In the genomic region with DNA sequence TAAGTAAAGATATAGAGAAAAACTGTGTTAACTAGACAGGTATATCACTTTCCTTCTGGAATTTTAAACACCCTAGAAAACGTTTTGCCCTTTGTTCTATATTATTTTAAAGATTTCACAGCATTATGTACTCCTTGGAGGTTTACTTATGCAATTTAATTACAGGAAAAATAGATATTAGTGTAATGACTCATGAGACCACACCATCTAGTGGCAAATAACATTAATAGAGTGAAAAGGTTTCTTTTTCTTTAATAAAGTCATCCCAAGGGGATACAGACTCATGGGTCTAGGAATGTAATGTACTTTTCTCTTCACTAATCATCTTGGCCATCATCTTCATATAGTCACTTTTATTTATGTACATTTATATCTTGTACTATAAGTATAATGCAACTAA, we compare ENCODE assay signal across 16 mouse cellular contexts.
"Had no signal": no experiment of that assay in that cellular context is flagged by ENCODE, and none has a peak within 500 bp of the region (broad histone marks: within the 10 kb centered on the region; RNA-seq: fewer than 3 reads in every experiment).

No protein-coding gene starts in this region.

- H3K4me1 ChIP-seq: lung, embryonic 15.5 days; midbrain, embryonic 10.5 days; midbrain, embryonic 12.5 days; neural tube, embryonic 12.5 days; stomach, embryonic 15.5 days had no signal

- H3K27ac ChIP-seq: lung, embryonic 15.5 days; midbrain, embryonic 10.5 days; midbrain, embryonic 12.5 days; neural tube, embryonic 12.5 days; stomach, embryonic 15.5 days; stomach, postnatal 0 days had no signal

- H3K9ac ChIP-seq: liver, postnatal 0 days; lung, embryonic 15.5 days; midbrain, embryonic 12.5 days; neural tube, embryonic 12.5 days; stomach, embryonic 15.5 days had no signal

- ATAC-seq: liver, postnatal 0 days; lung, postnatal 0 days had no signal

- H3K36me3 ChIP-seq: lung, embryonic 15.5 days; midbrain, embryonic 10.5 days; midbrain, embryonic 12.5 days; neural tube, embryonic 12.5 days; stomach, embryonic 15.5 days had no signal

- H3K4me2 ChIP-seq: lung, embryonic 15.5 days; midbrain, embryonic 12.5 days; neural tube, embryonic 12.5 days; stomach, embryonic 15.5 days had no signal

- DNase-seq: liver, postnatal 0 days; lung, adult 2 months; lung, postnatal 14 days; lung, postnatal 4 days; midbrain, embryonic 14.5 days; right cerebral cortex, postnatal 14 days; thymus, adult 2 months; thymus, postnatal 25 days; thymus, postnatal 4 days had no signal

- H3K27me3 ChIP-seq: lung, embryonic 15.5 days; midbrain, embryonic 12.5 days; neural tube, embryonic 12.5 days; stomach, embryonic 15.5 days had no signal

- H3K4me3 ChIP-seq: lung, embryonic 15.5 days; midbrain, embryonic 10.5 days; midbrain, embryonic 12.5 days; neural tube, embryonic 12.5 days; stomach, embryonic 15.5 days had no signal

- H3K9me3 ChIP-seq: lung, embryonic 15.5 days; midbrain, embryonic 10.5 days; midbrain, embryonic 12.5 days; neural tube, embryonic 12.5 days; stomach, embryonic 15.5 days had no signal
